Mouse (Mus musculus): Measurements from ENCODE around the gene Bmt2.
A peak's percentile ranks its signal among the peaks of the same experiment; 100 is the strongest.

The Bmt2 gene

GRCm38 (mm10) chr6:13677818-13678282 lies at the start of gene Bmt2:
Bmt2 (minus strand) TSS chr6:13677966.
- peak; percentile 98 for DNase-seq (ENCODE audit: low read depth, low spot score)

- DNase-seq (ENCODE audit: low read depth, low spot score), result no peak
These were observed 44.4 kb upstream of the Bmt2 start for GRCm38 (mm10) chr6:13722166-13722565.

DNA sequence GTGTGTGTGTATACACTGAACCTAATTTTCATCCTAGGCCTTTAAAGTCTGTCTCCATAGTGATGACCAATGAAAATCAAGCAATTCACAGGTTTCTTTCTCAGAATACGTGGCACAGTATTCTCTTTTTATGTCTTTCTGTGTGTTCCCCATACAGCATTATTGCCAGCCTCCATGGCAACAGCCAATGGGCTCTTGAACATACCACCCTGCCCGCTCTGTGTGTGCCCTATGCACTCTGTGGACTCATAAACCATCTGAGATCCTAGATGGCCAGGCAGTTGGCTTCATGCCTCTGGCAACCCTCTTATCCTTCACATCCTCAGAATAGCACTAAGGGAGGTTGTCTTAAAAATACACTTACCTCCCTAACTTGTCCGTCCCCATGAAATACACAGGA lies 37.1 kb upstream of the Bmt2 start:
- DNase-seq (ENCODE audit: low read depth, low spot score), result no peak

- DNase-seq (ENCODE audit: low read depth, low spot score), result no peak
These were observed 19.1 kb upstream of the Bmt2 start for GRCm38 (mm10) chr6:13696882-13697281.

DNA sequence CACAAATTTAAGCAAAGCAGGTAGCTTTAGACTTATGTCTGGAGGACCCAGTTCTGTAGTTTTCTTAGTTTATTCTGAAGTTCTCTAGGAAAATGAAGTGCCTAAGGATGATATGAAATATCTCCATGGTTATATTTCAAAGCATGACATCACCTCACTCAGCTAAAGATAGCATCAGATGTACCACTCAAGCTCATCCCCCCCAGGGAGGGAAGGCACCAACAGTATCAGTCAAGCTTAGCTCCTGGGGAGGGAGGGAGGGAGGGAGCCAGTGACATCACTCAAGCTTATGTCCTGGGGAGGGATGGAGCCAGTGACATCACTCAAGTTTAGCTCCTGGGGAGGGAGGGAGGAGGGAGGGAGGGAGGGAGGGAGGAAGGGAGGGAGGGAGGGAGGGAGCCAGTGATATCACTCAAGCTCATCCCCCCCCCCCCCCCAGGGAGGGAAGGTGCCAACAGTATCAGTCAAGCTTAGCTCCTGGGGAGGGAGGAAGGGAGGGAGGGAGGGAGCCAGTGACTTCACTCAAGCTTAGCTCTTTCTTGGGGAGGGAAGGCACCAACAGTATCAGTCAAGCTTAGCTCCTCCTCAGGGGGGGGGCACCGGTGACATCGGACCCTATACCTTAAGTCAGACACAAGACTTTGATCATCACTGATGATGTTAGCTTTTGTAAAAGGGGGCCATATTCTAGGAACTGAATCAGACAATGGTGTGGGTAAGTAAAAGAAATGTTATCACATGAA lies 17.5 kb upstream of the Bmt2 start:
- no peak for DNase-seq (ENCODE audit: low read depth, low spot score)

- DNase-seq (ENCODE audit: low read depth, low spot score), result no peak
These were observed 14.0 kb upstream of the Bmt2 start for GRCm38 (mm10) chr6:13691657-13692294.

GRCm38 (mm10) chr6:13690398-13690797 lies 12.6 kb upstream of the Bmt2 start:
- no peak for DNase-seq (ENCODE audit: low read depth, low spot score)

DNA sequence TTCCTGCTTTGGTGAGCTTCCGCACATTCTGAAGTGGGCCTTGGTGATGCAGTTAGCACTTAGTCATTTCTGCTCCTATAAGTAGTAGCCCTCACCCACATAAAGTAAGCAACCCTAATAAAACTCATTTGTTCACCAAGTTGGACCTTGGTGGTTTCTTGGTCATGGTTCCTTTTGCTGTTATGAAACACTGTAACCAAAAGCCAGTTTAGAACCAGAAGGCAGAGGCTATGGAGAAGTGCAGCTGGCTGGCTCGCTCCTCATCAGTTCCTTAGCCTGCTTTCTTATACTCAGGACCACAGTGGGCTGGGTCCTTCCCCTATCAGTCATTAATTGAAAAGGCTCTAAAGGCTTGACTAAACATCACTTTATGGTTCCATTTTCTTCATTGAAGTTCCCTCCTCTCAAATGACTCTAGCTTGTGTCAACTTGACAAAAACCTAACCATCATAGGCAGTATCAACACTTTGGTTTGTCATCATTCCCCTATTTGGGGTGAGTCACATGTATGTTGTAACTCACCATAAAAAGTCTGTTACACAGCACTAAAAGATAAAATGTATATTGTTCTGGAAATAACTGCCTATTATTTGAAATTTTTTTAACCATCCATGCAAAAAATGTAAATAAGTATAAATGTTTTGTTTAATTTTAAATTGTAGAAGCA lies 6.3 kb upstream of the Bmt2 start:
- DNase-seq (ENCODE audit: low read depth, low spot score), result no peak

DNA sequence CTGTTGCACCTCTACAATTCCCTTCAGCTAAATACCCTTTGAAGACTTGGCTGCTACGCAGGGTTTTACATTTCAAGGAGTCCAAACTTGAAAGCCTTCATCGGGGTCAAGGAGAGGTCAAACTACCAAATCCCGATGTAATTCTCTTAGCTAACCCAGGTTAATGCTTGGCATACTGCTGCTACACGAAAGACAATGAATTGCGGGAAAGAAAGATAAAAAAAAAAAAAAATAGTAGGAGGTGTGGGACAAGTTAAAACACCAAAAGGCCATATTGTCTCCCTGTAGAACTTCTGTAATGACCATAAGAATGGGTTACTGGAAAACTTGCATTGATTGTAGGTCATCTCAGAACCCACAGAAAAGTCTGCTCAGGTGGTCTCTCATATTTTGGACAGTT lies 583 bp upstream of the Bmt2 start:
- DNase-seq (ENCODE audit: low read depth, low spot score), result no peak

- peak; percentile 51 for DNase-seq (ENCODE audit: low read depth, low spot score)
These were observed 515 bp downstream of the Bmt2 start for GRCm38 (mm10) chr6:13677141-13677761.

- DNase-seq (ENCODE audit: low read depth, low spot score), result no peak
These were observed 1.6 kb downstream of the Bmt2 start for GRCm38 (mm10) chr6:13676196-13676595.

GRCm38 (mm10) chr6:13674600-13675305 lies 3.0 kb downstream of the Bmt2 start:
- DNase-seq (ENCODE audit: low read depth, low spot score), result no peak

GRCm38 (mm10) chr6:13665646-13666045 lies 12.1 kb downstream of the Bmt2 start:
- DNase-seq (ENCODE audit: low read depth, low spot score), result no peak

- DNase-seq (ENCODE audit: low read depth, low spot score), result peak; percentile 18
These were observed 19.8 kb downstream of the Bmt2 start for GRCm38 (mm10) chr6:13658016-13658415.

DNA sequence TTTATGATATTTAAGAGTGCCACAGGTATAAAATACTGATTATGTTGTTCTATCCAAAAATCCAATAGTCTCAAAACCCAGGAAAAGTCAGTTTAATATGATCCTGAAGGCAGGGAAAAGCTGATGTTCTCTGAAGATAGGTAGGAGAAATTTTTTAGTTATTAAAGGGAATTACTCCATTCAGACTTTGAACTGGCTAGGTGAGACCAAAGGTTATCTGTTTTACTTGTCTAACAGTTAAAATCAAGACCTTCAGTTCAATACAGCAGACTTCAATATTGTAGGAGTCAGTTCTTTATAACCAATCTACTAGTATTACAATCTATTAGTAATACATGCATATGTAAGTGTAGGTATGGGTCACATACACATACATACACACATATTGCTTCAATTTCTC lies 23.7 kb downstream of the Bmt2 start:
- no peak for DNase-seq (ENCODE audit: low read depth, low spot score)

DNA sequence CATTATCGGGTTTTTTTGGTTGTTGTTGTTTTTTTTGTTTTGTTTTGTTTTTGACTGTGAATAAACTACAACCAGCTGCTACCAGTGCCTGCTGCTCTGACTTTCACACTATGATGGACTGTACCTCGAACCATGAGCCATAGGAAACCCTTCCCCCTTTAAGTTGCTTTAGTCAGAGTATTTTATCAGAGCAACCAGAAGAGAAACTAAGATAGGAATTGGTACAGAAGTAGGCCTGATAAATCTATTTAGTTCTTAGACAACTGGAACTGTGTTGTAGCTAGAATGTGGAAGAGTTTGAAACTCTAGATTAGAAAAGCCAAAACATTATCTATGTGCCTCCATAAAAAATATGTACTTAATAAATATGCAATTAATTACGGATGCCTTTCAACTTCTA lies 25.5 kb downstream of the Bmt2 start:
- DNase-seq (ENCODE audit: low read depth, low spot score), result no peak

DNA sequence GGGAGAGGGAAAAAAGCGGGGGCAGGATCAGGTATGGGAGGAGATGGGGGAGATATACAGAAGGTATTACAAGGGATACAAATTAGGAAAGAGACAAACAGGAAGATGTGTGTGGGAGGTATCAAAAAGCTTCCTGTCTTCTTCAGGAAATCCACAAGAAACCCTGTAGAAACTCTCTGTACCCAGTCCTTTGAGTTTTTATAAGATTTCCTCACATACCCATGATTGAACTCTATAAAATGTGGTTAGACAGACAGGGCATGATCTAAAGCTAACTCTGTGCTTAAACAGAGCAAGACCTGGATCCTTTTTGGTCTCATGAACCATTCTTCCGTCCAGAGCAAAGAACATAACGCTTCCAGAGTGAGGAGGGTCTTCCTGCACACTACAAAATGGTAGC lies 26.9 kb downstream of the Bmt2 start:
- DNase-seq (ENCODE audit: low read depth, low spot score), result no peak

- DNase-seq (ENCODE audit: low read depth, low spot score), result no peak
These were observed 29.5 kb downstream of the Bmt2 start for GRCm38 (mm10) chr6:13648305-13648704.

DNA sequence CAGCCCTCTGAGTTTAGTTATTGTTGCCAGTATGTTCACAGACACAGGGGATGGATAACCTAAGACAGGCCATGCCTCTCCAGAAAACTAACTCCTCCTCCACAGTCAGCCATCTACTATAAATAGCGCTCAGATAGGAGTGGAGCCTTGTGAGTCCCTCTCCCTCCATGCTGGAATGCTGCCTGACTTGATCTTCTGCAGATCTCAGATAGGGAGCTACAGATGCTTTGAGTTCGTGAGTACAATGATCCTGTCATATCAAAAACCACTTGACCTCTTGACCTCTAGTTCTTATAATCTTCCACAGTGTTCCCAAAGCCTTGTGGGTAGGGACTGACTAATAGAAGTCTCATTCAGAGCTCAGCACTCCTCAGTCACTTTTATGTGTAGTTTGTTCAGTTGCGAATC lies 41.2 kb downstream of the Bmt2 start:
- DNase-seq (ENCODE audit: low read depth, low spot score), result peak; percentile 11

DNA sequence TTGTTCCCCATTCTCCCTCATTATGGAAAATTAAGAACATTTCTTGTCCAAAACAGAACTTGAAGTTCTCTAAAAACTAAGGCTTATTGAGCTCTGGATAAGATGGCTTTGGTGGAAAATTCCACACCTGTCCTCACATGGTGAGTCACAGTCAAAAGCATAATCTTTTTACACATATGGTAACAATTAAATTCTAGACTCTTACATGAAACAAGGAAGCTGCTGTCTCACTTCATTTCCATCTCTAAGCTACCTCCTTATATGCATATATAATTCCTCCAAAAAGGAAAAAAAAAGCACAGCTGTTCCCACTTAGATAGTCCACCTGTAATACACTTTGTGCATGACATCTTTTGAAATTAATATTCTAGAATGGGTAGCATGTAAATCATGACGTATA lies 45.2 kb downstream of the Bmt2 start:
- DNase-seq (ENCODE audit: low read depth, low spot score), result no peak

DNA sequence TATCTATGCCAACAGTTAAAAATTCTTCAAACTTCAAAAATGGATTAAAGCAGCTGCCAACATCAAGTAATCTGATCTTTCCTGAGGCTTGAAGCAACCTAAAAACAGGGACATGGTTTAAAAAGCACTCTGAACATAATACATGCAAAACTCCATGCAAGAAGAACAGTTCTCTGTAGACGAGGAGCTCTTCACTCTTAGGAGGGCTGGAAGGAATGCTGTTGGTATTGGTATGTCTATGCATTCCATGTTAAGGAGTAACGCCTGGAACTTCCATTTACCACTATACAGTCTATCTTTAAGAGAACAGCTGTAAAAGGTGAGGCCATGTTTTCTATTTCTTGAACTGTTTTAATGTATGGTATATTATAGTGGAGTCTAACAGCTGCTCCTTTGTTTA lies 47.2 kb downstream of the Bmt2 start:
- DNase-seq (ENCODE audit: low read depth, low spot score), result no peak

DNA sequence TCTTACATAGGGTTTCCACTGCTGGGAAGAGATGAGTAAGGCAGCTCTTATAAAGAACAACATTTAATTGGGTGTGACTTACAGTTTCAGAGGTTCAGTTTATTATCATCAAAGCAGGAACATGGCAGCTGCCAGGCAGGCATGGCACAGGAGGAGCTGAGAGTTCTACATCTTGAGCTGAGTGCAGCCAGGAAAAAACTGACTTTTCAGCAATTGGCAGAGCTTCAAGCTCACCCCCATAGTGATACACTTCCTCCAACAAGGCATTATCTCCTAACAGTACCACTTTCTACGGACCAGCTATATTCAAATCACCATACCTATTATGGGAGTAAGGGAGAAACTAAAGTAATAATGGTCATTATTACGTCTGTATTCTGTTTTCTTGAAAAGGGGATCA lies 58.1 kb downstream of the Bmt2 start:
- no peak for DNase-seq (ENCODE audit: low read depth, low spot score)

Measured in ES-CJ7 (cell line).